Mouse (Mus musculus) E14TG2a.4 (cell line): Measurements from ENCODE around the gene Plk4.
"Not testable (repeated sequence)": the region's sequence is repeated elsewhere in the genome, so short reads cannot be mapped to it uniquely, and the experiment has no call there.

Source experiments
- CTCF ChIP-seq: conservative IDR thresholded peaks from 2 replicates; pipeline ENCODE4 v1.5.1; 2014; ENCODE audit warnings: low read length
- NANOG ChIP-seq: IDR thresholded peaks from 2 replicates; pipeline ENCODE4 v1.6.1; 2014; ENCODE audit warnings: borderline replicate concordance, low read length, mixed read lengths
- POU5F1 ChIP-seq: IDR thresholded peaks from 2 replicates; pipeline ENCODE4 v1.6.1; 2014; ENCODE audit warnings: low read length, borderline replicate concordance

- TF ChIP-seq CTCF, NANOG, POU5F1: not testable (repeated sequence)
Measured at GRCm38 (mm10) chr3:40846957-40847017, 47.0 kb downstream of the Plk4 start, which contains the start of gene Abhd18.
